Mouse (Mus musculus) spleen, postnatal 0 days (tissue): Measurements from ENCODE around the gene Trim12a. TPM values are rescaled to one million over a fixed set of nuclear protein-coding genes. Genes with fewer than 3 reads are reported as not detected.

ENCODE experiments used
- polyA plus RNA-seq: library from polyadenylated mRNA; unstranded; fragments of >200 nt; fragmentation: Nextera tagmentation; extraction: Ambion mirVana; gene quantifications from 2 replicates; pipeline ENCODE4 v1.2.1, GENCODE M21; 2015

Gene Trim12a
- 13.9 and 19.1 TPM in 2 replicates for polyA plus RNA-seq

DNA sequence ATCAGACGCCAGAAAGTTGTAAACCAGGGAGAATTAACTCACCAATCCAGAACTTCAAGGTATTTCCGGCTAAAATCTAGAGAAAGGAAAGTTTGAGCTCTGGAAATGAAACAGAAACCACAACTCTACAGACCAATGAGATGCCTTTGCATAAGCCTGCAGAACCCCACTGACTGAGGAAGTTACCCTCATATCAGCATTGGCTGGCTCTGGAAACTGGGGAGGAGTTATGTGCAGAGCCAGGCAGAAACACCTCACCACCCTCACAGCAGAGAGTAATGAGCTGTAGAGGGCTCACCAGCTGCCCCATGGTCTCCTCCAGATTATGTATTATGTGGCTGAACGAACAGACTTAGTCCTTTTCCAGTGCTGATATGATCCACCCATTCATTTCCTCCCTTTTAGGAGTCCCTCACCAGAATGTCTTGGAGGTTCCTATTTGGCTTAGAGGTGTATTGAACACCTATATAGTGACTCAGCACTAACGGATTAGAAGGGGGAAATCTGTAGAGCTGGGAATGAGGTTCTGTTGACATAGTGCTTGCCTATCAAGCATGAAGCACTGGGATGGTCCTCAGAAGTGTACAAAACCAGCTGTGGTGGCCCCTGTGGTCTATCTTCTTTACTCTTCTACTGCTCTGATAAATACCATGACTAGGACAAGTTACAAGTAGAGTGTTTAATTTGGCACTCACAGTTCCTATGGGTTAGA, at the start of gene Trim12a:
Gene Trim12a, minus strand, starts transcription at position 98 of the 712 bp plus-strand sequence.

GRCm38 (mm10) chr7:104352717-104353599, 37.7 kb upstream of the Trim12a start, which contains the start of gene Trim12c:
Gene Trim12c, minus strand, starts transcription at chr7:104353362.

GRCm38 (mm10) chr7:104329171-104329570, 13.9 kb upstream of the Trim12a start, which contains the start of gene Trim34b:
Gene Trim34b, plus strand, starts transcription at chr7:104329471.

DNA sequence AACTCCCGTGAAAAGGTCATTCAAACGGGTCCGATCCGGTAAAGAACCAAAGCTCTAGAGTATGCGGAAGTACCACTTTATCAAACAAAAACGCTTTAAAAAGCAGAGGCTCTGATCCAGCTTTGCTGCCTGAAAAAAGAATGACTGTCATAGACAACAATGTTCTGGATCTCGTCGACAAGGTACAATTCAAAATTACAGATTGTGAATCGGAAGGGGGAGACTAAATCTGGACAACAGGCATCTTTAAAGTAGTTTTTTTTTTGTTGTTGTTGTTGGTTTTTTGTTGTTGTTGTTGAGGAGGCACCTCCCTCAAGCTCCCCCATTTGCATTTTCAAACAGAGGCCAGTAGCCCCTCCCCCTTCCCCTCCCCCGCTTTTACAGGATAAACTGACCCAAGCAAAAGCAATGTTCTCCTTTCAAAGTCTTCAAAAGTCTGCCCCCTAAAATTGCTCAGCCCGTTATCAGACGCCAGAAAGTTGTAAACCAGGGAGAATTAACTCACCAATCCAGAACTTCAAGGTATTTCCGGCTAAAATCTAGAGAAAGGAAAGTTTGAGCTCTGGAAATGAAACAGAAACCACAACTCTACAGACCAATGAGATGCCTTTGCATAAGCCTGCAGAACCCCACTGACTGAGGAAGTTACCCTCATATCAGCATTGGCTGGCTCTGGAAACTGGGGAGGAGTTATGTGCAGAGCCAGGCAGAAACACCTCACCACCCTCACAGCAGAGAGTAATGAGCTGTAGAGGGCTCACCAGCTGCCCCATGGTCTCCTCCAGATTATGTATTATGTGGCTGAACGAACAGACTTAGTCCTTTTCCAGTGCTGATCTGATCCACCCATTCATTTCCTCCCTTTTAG, 27.5 kb downstream of the Trim12a start, which contains the start of gene Trim5:
Gene Trim5, minus strand, starts transcription at position 519 of the 868 bp plus-strand sequence.

Other genes starting within 250 kb of the Trim12a start
- gene Olfr644, start 243.6 kb downstream of the Trim12a start, polyA plus RNA-seq: not detected in 2 replicates
- gene Olfr645, start 230.0 kb downstream of the Trim12a start, polyA plus RNA-seq: not detected in 2 replicates
- not detected in 2 replicates for gene Olfr646, start 210.6 kb downstream of the Trim12a start, polyA plus RNA-seq
- gene Ubqln5, start 185.6 kb downstream of the Trim12a start, polyA plus RNA-seq: not detected in 2 replicates
- not detected in 2 replicates for gene Olfr643, start 178.1 kb downstream of the Trim12a start, polyA plus RNA-seq
- gene Ubqln3, start 172.2 kb downstream of the Trim12a start, polyA plus RNA-seq: not detected in 2 replicates
- gene Ubqlnl, start 164.9 kb downstream of the Trim12a start, polyA plus RNA-seq: not detected in 2 replicates
- 0.07 TPM in 1 of 2 replicates, not detected in the other for gene Olfm5, start 150.6 kb downstream of the Trim12a start, polyA plus RNA-seq
- gene Olfr648, start 132.1 kb downstream of the Trim12a start, polyA plus RNA-seq: 0.08 and 0.15 TPM in 2 replicates
- not detected in 2 replicates for gene Olfr649, start 119.5 kb downstream of the Trim12a start, polyA plus RNA-seq
- gene Trim6, start 96.7 kb downstream of the Trim12a start, polyA plus RNA-seq: 0.65 and 1.2 TPM in 2 replicates
- gene Trim34a, start 71.0 kb downstream of the Trim12a start, polyA plus RNA-seq: 5.6 and 7.4 TPM in 2 replicates
- 2.3 and 2.9 TPM in 2 replicates for gene Trim5, start 27.4 kb downstream of the Trim12a start, polyA plus RNA-seq
- gene Trim34b, start 14.0 kb upstream of the Trim12a start, polyA plus RNA-seq: 0.13 TPM in 1 of 2 replicates, not detected in the other
- gene Trim12c, start 37.9 kb upstream of the Trim12a start, polyA plus RNA-seq: 5.1 and 7.7 TPM in 2 replicates
- gene Trim30b, start 54.4 kb upstream of the Trim12a start, polyA plus RNA-seq: 6.6 and 7.3 TPM in 2 replicates
- 0.32 and 0.52 TPM in 2 replicates for gene Trim30c, start 85.4 kb upstream of the Trim12a start, polyA plus RNA-seq
- gene Trim30a, start 149.7 kb upstream of the Trim12a start, polyA plus RNA-seq: 9.0 and 12.5 TPM in 2 replicates
- gene Trim30d, start 192.4 kb upstream of the Trim12a start, polyA plus RNA-seq: 6.6 and 8.9 TPM in 2 replicates
- gene Olfr651, start 234.7 kb upstream of the Trim12a start, polyA plus RNA-seq: not detected in 2 replicates
- gene Olfr652, start 245.4 kb upstream of the Trim12a start, polyA plus RNA-seq: not detected in 2 replicates